Mouse (Mus musculus): ENCODE measurements around the gene Tmem163. TPM values are rescaled to one million over a fixed set of nuclear protein-coding genes. Genes with fewer than 3 reads are reported as not detected.

The Tmem163 gene
- total RNA-seq, 2 experiments from 2014 or later: 0.47 TPM; not detected in 1

DNA sequence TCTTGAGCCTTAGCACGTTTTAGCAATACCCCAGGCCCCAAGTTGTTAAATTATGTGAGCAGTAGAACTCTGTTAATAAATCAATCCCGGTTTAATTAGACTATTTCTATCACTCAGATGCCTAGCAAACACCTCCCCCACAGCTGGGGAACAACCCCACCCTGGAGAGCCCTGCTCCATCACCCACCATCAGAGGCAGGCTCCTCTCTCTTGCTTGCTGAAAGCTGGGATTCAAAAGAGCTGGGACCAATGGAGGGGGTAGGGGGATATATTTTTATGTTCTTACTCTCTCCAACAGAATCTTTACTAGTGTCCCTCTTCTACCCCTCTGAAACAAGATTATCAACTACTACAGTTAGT, 122.9 kb downstream of the Tmem163 start:
- no peak for DNase-seq

DNA sequence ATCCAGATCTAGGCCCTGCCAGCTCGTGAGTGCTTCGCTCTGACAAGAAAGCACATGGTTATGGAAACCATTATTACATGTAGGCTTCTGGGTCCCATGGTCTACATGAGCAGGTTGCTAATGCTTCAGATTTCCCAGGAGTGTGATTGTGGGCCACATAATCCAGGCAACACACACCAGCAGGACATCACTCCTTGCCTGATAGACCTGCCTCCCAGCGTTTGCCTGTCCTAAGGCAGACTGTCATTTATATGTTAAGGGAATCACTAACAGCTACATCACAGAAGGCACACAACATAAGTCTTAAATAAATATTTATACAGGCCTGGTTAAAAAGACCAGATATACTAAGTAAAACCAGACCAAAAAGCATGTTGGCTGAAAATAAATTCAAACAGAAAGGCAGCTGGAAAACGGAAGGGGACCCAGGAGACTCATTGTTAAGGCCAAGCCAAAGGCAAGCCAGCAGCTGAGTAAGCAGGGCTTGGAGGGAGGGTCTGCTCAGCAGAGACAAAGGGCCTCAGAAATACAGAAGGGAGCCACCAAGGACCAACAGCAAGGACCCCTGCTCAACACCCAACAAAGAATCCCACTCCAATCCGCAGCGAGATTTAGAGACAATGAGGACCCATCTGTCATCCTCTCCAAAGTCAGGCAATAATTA, 123.4 kb downstream of the Tmem163 start:
- no peak for DNase-seq

DNA sequence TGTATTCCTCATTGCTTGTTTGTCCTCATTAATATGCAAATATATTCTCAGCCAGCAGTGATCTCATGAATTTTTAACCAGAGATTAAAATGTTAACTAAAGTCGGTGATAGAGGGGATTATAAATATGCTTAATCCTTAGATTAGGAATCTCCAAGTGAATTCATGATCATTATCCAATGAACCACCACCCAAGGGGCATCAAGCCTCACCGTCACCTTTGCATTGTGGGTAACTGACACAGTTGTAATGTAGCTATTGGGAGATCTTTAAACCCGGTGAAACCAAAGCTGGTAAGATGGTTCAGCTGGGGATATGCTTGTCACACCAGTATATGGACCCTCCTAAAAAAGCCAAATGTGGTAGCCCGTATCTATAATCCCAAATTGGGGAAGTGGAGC, 131.3 kb downstream of the Tmem163 start:
- no peak for DNase-seq

DNA sequence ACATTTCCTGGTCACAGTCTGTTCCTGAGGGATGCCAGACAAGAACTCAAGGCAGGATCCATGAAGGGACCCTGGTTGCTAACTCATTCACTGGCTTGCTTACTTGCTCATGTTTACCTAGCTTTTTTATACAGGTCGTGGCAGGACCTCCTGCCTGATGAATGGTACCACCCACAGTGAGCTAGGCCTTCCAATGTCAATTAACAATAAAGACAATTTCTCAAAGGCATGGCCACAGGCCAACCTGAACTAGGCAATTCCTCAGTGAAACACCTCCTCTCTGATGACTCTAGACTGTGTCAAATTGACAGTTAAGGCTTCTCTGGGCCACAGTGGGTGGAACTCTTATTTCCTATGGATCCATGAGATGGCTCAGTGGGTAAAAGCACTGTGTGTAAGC, 136.6 kb downstream of the Tmem163 start:
- DNase-seq: no peak

DNA sequence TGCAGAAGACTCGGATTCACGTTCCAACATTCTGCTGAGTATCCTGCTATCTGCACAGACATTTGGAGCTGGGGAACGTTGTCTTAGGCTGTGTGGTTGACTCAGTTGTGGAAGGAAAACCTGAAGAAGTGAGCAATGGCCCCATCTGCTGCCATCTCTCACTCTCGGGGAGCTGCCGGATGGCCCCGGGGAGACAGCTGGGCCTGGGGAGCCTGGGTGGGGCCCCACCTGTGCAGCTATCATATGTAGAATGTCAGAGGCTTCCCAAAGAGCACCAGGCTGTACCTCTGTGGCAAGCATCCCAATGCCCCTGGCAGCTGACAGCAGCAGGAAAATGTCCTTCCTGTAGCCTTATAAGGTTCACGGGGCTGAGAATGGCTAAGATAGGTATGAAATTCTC, 137.4 kb downstream of the Tmem163 start:
- DNase-seq: no peak

DNA sequence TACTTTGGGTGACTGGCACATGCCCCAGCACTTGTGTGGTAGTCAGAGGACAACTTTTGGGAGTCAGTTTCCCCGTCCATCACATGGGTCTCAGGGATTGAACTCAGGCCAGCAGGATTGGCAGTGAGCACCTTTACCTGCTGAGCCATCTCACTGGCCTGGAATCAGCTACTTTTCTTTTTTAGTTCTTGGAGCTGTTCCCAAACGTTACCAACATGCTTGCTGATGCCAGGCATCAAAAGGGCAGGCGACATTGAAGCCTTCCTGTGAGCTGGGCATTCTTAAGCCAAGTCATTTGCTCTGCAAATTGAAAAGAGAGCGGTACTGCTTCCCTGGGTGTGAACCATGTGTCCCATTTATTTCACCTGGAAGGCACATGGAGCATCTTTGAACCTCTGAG, 137.8 kb downstream of the Tmem163 start:
- DNase-seq: no peak

DNA sequence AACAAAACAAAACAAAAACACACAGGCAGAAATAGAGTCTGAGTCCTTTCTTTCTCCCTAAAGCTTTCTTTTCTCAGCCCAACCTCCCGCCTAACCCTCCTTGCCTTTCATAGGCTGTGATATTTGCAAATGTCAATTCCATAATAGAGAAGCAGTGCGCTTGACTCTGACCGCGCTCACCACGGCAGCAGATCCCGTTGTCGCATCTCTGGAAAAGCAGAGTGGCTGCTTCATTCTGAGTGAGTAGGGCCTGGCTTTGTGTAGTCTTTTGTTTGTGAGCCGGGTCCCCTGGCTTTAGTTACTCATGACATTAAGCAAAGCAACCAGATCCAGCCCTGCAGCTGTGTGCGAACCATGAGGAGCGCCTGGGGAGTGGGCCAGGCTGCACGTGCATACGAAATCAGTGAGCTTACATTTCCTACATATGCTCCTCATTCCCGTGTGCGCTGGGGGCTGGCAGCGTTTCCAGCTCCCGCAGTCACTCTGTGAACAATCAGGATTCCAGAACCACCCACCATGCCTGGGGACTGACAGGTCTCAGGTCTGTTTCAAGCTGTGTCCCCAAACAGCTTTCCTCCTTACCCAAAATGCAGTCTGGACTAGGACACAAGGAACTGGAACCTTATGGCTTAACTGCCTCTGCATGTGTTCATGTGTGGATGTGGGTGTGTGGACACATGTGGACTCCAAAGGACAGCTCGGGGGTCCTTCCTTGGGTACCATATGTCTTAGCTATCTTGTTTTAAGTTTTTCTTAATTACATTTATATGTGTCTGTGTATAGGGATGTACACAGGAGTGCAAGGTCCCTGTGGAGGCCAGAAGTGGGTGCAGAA, 141.9 kb downstream of the Tmem163 start:
- peak; percentile 11 for DNase-seq

DNA sequence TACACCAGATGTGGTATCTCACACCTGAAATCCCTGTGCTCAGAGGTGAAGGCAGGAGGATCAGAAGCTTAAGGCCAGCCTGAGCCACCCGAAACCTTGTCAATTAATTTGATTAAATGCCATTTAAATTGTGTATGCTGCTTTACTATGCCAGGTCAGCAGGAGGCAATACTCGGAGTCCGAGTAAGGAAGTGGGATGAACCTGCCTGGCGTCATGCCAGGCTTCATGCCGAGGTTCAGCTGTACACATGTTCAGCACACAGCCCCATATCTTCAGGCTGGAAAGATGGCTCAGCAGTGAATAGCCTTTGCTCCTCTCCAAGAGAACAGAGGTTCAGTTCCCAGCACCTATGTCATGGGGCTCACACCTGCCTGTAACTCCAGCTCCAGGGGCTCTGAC, 142.9 kb downstream of the Tmem163 start:
- DNase-seq: no peak

DNA sequence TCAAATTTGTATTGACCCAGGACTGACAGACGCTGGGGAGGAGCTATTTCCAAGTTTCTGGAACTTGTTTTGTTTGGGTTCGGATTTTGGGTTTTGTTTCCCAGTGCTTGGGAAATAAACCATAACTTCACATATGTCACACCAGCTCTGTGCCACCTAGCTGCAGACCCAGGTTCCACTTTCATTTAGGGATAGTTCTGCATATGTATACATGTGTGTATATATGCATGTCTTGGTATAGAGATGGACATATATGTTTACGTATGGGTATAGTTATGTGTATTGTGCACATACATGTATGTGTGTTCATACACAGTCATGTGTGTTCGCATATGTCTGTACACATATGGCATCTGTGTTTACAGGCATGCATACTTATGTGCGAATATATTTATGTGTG, 147.6 kb downstream of the Tmem163 start:
- no peak for DNase-seq

DNA sequence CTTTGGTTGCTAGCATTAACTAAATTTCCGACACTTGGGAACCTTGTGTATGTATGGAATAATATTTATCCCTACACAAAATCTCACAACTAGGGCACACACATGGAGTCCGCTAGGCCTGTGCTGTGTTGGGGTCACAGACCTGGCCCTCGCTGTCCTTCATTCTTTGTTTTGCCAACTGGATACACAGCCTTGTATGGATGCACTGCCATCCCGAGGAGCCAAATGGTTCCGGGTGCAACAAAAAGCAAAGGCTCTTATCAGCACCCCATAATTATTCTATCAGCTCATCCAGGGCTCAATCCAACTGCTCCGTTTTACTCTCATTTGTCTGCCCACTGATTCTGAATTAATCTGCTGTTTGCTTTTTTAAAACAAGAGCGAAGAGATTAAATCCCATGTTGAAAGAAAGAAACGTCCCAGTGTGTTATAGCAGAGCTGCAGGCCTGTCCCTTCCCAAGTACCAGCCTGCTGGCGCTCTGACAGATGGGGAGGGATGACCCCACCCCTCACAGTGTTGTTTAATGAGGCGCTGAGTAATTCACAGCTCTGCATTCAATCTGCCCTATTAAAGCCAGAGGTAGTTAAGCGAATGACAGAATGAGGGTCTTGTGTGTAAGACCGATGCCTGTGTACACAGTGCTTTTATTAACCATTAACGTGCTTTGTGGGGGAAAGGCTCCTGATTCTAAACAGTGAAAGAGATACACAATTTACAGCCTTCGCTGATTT, 148.3 kb downstream of the Tmem163 start:
- DNase-seq: no peak

DNA sequence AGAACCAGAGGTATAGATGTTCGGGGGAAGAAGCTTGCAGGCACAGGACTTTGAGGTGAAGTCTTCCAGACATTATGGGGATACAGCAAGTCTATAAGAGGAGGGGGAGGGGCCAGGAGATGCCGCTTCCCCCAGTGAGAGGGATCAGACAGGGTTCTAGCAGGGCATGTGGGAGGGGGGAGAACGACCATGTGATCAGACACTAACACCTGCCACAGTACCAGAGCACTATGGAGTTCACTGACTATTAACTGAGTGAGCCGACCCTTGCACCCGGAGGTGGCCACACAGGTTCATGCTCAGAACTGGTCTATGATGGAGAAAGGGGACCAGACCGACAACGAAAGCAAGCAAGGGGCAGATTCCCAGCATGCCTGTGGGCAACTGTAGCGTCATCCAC, 156.0 kb downstream of the Tmem163 start:
- no peak for DNase-seq

DNA sequence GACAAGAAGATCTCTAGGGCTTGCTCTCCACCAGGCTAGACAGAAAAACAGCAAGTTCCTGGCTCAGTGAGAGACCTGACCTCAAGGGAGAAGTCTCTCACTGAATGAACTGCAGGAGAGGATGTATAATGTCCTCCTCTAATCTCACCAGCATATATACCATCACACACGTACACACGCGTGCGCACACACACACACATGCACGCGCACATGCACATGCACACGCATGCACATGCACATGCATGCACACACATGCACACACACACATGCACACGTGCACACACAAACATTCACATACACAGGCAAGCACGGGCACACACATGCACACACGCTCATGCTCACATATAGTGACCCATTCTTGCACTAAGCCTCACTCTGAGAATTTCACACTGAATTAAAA, 164.5 kb downstream of the Tmem163 start:
- no peak for DNase-seq

DNA sequence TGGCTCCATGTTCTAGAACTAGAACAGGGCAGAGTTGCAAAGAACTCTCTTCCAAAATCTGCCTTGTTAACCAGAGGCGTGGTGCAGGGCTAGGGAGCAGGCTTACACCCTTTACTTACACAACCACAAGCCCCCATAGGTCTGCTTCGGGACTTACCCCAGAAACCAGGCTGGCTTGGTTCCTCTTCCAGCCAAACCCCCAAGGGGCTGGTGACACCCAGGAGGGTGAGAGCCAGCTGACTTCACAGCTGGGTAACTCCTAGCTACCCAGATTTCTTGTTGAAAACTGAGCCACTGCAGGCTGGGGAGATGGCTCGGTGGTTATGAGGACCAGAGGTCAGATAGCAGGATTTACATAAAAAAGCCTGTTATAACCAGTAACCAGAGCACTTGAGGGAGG, 164.9 kb downstream of the Tmem163 start:
- DNase-seq: no peak

DNA sequence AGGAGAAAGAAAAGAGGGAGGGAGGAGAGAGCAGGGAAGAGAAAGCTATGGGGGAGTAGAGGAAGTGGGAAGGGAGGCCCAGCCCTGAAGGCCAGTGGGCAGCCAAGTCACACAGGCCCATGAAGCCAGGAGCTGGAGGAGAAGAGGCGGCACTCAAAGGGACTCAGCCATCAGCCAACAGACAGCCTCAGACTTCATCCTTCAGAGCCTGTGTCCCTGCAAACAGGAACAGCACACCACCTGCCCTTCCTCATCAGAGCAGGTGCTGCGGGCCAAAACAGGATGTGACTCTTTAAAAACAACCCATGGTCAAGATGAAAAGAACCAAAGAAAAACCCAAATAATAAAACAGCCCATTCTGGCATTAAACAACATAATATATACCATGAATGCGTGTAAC, 165.7 kb downstream of the Tmem163 start:
- DNase-seq: no peak

DNA sequence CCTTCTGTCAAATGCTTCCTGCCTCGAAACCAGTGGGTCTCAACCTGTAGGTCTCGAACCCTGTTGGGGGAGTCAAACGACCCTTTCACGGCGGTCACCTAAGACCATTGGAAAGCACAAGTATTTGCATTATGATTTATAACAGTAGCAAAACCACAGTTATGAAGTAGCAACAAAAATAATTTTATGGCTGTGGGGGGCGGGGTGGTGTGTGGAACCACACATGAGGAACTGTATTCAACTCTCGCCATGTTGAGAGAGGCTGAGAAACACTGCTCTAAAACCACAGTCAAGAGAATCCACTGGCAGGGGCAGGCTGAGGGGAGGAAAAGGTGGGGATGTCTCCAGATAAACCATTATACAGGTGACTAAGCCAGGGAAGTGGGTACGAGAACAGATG, 166.2 kb downstream of the Tmem163 start:
- DNase-seq: no peak

DNA sequence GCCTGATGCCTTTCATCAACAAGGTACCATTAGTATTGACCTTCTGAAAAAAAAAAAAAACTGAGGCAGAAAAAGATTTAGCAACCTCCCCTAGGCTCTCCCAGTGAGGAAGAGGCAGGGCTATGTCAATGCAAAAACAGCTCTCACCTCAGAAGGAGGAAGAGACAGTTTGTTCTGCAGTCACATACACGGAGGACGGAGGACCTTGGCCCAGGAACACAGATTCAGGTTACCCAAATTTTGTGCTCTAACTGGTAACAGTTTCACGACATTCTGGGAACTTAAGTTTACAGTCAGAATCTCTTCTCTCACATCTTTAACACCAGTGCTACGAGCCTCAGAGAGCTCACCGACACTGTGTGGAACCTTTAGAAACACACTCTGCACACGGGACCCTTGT, 166.6 kb downstream of the Tmem163 start:
- no peak for DNase-seq

DNA sequence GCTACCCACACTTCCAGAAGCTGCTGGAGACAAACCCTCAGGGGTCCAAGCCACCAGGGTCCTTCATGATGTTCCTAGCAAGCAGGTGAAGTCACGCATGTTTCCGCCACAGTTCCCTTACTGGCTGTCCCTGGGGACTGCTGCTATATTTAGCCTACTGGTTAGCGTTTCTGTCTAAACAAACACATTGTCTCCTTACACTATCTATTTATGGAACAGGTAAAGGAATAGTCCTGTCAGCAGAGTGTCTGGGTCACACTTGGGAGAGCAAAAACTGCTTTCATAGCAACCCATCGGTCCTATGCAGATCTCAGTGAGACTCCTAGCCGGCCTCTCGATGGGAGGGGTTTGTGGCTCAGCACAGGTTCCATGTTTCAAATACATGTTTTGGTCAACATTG, 168.0 kb downstream of the Tmem163 start:
- no peak for DNase-seq

DNA sequence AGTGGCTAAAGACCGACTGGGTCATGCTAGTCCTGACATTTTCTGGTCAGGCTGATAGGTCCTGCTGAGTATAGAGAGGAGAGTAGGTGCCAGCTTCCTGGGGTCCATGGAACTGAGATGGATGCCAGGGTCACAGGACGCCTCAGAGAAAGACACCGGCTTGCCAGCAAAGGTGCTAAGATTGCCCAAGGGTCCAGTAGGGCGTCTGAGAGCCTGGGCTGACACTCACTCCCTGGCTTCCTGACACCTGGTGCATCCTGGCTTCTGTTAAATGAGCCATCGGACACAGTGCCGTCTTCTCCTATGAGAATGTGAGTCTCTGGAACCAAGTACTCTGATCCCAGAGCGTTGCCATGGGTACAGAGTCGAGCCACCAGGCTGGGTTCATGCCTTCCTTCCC, 170.4 kb downstream of the Tmem163 start:
- no peak for DNase-seq

DNA sequence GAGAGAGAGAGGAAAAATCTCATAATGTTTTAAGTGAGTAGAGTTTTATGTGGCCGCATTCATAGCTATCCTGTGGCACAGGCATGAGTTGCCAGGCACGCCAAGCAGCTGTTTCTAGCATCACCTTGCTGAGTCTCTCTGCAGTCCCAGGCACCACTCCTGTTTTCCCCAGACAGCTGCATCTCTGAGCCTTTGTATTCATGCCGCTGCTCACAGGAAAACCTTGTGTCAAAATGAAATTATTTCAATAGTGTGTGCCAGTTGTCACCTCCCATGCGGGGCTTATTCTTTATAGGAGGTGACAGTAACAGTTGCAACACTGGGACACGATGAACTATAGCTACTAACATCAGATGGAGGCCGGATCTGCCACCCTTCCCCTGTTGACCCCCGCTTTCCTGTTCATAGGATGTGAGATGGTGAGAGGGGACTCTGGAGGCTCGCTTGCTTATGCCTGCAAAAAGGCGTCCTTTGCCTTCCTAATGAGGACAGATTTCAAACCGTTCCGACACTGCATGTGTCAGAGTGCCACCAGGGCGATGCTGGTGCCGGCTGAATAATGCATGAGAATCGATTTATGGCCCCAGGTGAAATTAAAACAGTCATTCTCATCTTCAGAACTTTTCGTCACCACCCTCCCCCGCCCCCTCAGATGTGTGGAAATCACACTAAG, 171.1 kb downstream of the Tmem163 start:
- no peak for DNase-seq

DNA sequence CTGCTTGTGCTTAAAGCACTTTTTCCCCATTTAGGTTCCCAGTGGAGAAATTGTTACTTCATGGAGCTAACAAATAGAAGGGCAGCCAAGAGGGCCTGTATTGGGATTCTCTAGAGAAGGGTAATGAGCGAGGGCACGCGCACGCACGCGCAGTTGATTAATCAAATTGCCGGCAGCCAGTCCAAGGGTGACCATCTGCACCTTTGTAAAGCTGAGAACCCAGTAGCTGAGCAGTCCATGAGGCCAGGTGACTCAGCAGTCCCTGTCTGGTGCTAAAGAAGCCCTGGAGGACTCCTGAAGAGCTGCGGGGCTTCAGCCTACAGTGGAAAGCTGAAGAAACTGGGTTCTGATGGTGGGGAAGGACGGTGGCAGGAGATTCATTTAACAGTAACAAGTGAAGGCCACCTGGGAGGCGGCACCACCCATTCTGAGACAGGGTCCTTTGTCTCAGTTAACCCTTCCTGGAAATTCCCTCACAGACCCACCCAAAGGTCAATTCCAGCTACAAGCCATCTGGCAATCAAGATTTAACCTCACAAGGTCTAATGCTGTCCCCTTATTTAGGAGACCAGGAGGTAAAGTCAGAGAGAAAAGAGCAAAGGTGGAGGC, 172.2 kb downstream of the Tmem163 start:
- DNase-seq: no peak

DNA sequence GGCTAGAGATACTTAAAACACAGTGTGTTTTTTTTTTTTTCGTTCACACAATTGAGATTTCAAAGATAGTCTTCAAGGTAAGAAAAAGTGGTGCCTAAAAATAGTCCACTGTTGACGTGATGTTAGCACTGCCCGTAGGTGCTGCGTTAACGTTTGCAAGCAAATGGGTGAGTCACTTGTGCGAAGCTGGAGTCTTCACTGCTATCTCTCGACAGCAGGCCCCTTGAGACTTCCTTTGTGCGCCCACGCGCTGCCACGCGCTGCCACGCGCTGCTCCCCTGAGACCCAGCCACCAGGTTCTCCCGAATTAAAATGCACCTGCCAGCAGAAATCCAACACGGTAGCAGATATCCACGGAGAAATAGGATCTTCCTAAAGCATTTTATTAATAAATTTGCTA, 178.6 kb downstream of the Tmem163 start:
- no peak for DNase-seq

DNA sequence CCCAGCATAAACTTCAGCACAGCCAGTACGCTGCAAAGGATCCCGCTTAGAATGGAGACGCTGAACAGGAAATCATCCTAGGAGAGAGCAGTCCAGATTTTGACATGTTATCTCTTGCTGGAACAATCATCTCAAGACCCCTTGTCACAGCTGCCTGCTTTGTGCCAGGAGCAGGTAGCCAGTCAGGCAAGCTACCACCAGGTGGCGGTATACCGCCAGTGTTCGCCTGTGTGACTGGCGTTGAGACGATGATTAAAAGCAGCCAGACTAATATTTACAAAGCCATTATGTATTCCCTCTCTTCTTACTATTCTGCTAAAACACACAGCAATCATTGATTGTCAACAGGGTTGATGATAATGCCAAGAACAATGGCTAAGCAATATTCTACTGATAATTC, 179.1 kb downstream of the Tmem163 start:
- DNase-seq: peak; percentile 83
